Mouse (Mus musculus) cerebellum, adult 2 months (tissue): ENCODE measurements at regions not wholly inside any gene's neighbourhood (a gene's known extent, or its start where the extent isn't known, plus 50 kb on each side); places are given as distances from the start of the nearest gene placed in this dataset.

ENCODE experiments used
- CTCF ChIP-seq: fragments of 200-500 bp; IDR thresholded peaks from 2 replicates; pipeline ENCODE4 v1.5.1; 2011; ENCODE audit warnings: low read depth, mild to moderate bottlenecking, control low read depth, low read length, moderate library complexity, borderline replicate concordance; ENCODE audit not compliant: insufficient read depth
- POLR2A ChIP-seq: fragments of 200-500 bp; IDR thresholded peaks from 2 replicates; pipeline ENCODE4 v1.6.1; 2011; ENCODE audit warnings: low read length, control low read depth, borderline replicate concordance; ENCODE audit not compliant: insufficient read depth

DNA sequence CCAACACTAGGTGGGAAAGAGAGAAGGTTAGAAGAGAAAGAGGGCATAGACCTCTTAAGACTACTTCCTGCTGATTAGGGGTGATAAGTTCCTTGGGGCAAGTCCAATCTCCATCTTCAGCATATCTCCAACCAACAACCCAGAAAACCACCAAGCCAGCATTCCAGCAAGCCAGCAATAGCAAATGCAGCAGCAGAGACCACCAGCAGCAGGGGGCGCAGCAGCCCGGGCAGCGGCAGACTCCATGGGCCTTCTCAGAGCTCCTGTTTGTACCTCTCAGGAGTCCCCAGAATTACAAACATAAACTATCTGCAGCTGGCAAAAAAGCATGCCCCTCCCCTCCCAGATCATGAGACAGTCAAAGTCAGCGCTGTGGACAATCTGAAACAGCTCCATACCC, 222.0 kb upstream of the Ttc29 start:
- no peak for TF ChIP-seq CTCF
- no peak for TF ChIP-seq POLR2A
